Mouse (Mus musculus) kidney, postnatal 0 days (tissue): Measurements from ENCODE around the gene Smoc1. TPM values are rescaled to one million over a fixed set of nuclear protein-coding genes. Genes with fewer than 3 reads are reported as not detected.
A peak's percentile ranks its signal among the peaks of the same experiment; 100 is the strongest.

Source experiments
- ATAC-seq: fragments of 200-750 bp; cut with Nextera tagmentation; replicated peaks from 2 replicates; pipeline ENCODE4 v1.8.0; 2017; ENCODE audit warnings: low read depth, moderate number of reproducible peaks, moderate TSS enrichment, moderate library complexity; ENCODE audit not compliant: low FRiP score
- DNase-seq: peaks from one replicate; pipeline ENCODE4 v3.0.0-alpha.2; 2016; ENCODE audit warnings: low spot score
- H3K27ac ChIP-seq: fragments of 300-500 bp; sonication (generic); 2 replicates; pipeline ENCODE4 v1.5.1; 2014; ENCODE audit warnings: mild to moderate bottlenecking
- H3K27me3 ChIP-seq: fragments of 300-500 bp; sonication (generic); 2 replicates; pipeline ENCODE4 v1.6.1; 2014; ENCODE audit warnings: low read length, mixed read lengths; ENCODE audit not compliant: insufficient read depth
- H3K36me3 ChIP-seq: fragments of 300-500 bp; sonication (generic); 2 replicates; pipeline ENCODE4 v1.6.1; 2014; ENCODE audit warnings: low read length, mixed read lengths; ENCODE audit not compliant: insufficient read depth
- H3K4me1 ChIP-seq: fragments of 300-500 bp; sonication (generic); replicated peaks from 2 replicates; pipeline ENCODE4 v1.6.1; 2014; ENCODE audit warnings: antibody characterized with exemption, low read length, mixed read lengths; ENCODE audit not compliant: insufficient read depth
- H3K4me2 ChIP-seq: fragments of 300-500 bp; sonication (generic); 2 replicates; pipeline ENCODE4 v1.6.1; 2014; ENCODE audit warnings: mild to moderate bottlenecking, low read length, moderate library complexity, mixed read lengths
- H3K4me3 ChIP-seq: fragments of 300-500 bp; sonication (generic); replicated peaks from 2 replicates; pipeline ENCODE4 v1.5.1; 2014; ENCODE audit warnings: low read depth, low read length
- H3K9ac ChIP-seq: fragments of 300-500 bp; sonication (generic); 2 replicates; pipeline ENCODE4 v1.6.1; 2014; ENCODE audit warnings: low read depth, low read length
- H3K9me3 ChIP-seq: fragments of 300-500 bp; sonication (generic); replicated peaks from 2 replicates; pipeline ENCODE4 v1.6.1; 2016; ENCODE audit warnings: low read length, inconsistent platforms, mixed read lengths
- CTCF ChIP-seq: IDR thresholded peaks from 2 replicates; pipeline ENCODE4 v1.5.1; 2016; ENCODE audit warnings: antibody characterized with exemption, low read depth, mild to moderate bottlenecking, moderate library complexity
- WGBS: fragments of 180-500 bp; shearing (Covaris S2); extraction: QIAGEN DNeasy Blood & Tissue Kit; methylation state at CpG from one replicate; pipeline ENCODE4 v1.1.7; 2014; 5-methylcytosine and 5-hydroxymethylcytosine counted together
- polyA plus RNA-seq: library from polyadenylated mRNA; unstranded; fragments of >200 nt; fragmentation: Nextera tagmentation; extraction: Ambion mirVana; gene quantifications from 2 replicates; pipeline ENCODE4 v1.2.1, GENCODE M21; 2015

Gene Smoc1
- polyA plus RNA-seq, 1 experiment from 2014 or later = 0.72 TPM

GRCm38 (mm10) chr12:80992540-80993122 lies 34.0 kb upstream of the Smoc1 start:
- TF ChIP-seq CTCF = peak; percentile 20; the same call in 1 of the 2 replicates
- Histone ChIP-seq H3K27ac (no peak overlapping the region), H3K36me3 (no peaks in the 10 kb centered on the region), H3K9me3 (no peaks in the 10 kb centered on the region), H3K4me2 (no peak overlapping the region), H3K4me1 (no peaks in the 10 kb centered on the region), H3K4me3 (no peak overlapping the region), H3K9ac (no peak overlapping the region), H3K27me3 (no peaks in the 10 kb centered on the region)
- 82% methylated on average over 8 of the region's 8 CpGs for WGBS
- no peak for DNase-seq
- no peak for ATAC-seq

DNA sequence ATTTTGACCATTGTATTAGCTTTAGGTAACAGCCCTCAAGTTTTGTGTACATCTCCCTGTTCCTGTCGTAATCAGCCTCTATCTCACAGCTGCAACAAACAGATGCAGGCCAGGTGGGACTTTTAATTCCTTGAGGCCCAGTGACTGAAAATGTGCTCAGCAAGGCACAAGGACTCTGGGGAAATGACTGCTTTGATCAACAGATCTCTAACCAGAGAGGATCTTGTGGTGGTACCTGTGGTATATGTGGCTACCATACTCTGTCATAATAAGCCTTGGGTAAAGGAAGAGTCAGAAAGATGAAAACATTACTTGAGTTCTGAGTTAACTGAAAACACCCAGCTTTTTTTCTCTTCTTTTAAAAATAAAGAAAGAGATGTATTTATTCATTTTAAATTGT lies 32.8 kb upstream of the Smoc1 start:
- no peak for DNase-seq

GRCm38 (mm10) chr12:80995326-80995725 lies 31.3 kb upstream of the Smoc1 start:
- no peaks in the 10 kb centered on the region for H3K9me3 ChIP-seq
- H3K27ac ChIP-seq = no peak overlapping the region
- no peak overlapping the region for H3K4me3 ChIP-seq
- 87% methylated on average over 4 of the region's 4 CpGs for WGBS
- H3K27me3 ChIP-seq = peaks cover 6% of the 10 kb centered on the region
- no peak for DNase-seq
- no peak for TF ChIP-seq CTCF
- no peak for ATAC-seq
- no peak overlapping the region for H3K4me2 ChIP-seq
- no peaks in the 10 kb centered on the region for H3K36me3 ChIP-seq
- no peak overlapping the region for H3K9ac ChIP-seq
- H3K4me1 ChIP-seq = no peaks in the 10 kb centered on the region

More for the DNA sequence above, 32.8 kb upstream of the Smoc1 start:
- Histone ChIP-seq H3K27ac (no peak overlapping the region), H3K9me3 (no peaks in the 10 kb centered on the region), H3K4me1 (no peaks in the 10 kb centered on the region), H3K4me3 (no peak overlapping the region), H3K27me3 (peaks cover 4% of the 10 kb centered on the region), H3K36me3 (no peaks in the 10 kb centered on the region), H3K9ac (no peak overlapping the region), H3K4me2 (no peak overlapping the region)
- 78% methylated on average over 1 of the region's 1 CpGs for WGBS
- TF ChIP-seq CTCF = no peak
- ATAC-seq = no peak

DNA sequence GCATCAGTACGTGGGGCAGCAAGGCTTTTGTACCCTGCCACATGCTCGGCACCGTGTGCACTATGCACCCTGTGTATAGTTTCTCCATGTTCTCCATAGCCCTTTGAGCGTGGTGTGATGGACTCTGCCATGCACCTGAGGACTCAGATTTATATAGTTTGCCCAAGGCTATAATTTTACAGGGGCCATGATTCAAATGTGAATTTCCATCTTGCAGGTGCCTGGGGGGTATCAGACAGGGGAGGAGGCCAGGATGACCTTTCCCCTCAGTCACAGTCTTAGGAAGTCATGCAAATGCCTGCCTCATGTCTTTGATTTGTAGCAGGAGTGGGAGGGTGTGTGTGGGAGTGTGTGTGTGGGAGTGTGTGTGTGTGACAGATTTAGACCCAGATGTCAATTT lies 29.0 kb upstream of the Smoc1 start:
- DNase-seq (no peak), ATAC-seq (no peak)
- no peak for TF ChIP-seq CTCF
- no peak overlapping the region for H3K4me3 ChIP-seq
- H3K36me3 ChIP-seq = no peaks in the 10 kb centered on the region
- WGBS = 41% methylated on average over 4 of the region's 4 CpGs
- peaks cover 6% of the 10 kb centered on the region for H3K27me3 ChIP-seq
- H3K4me1 ChIP-seq = no peaks in the 10 kb centered on the region
- H3K9me3 ChIP-seq = no peaks in the 10 kb centered on the region
- no peak overlapping the region for H3K27ac ChIP-seq
- H3K9ac ChIP-seq = no peak overlapping the region
- no peak overlapping the region for H3K4me2 ChIP-seq

GRCm38 (mm10) chr12:80998528-80999221 lies 27.9 kb upstream of the Smoc1 start:
- no peaks in the 10 kb centered on the region for H3K4me1 ChIP-seq
- no peaks in the 10 kb centered on the region for H3K9me3 ChIP-seq
- no peak for TF ChIP-seq CTCF
- no peak overlapping the region for H3K27ac ChIP-seq
- H3K27me3 ChIP-seq = peaks cover 6% of the 10 kb centered on the region
- WGBS = 4% methylated on average over 33 of the region's 33 CpGs
- no peak overlapping the region for H3K9ac ChIP-seq
- no peaks in the 10 kb centered on the region for H3K36me3 ChIP-seq
- H3K4me2 ChIP-seq = peak overlapping the region; percentile 36
- ATAC-seq = no peak
- H3K4me3 ChIP-seq = 0 out of 2 replicates have a peak overlapping the region, but pooled peaks have one; percentile 2
- DNase-seq = no peak

DNA sequence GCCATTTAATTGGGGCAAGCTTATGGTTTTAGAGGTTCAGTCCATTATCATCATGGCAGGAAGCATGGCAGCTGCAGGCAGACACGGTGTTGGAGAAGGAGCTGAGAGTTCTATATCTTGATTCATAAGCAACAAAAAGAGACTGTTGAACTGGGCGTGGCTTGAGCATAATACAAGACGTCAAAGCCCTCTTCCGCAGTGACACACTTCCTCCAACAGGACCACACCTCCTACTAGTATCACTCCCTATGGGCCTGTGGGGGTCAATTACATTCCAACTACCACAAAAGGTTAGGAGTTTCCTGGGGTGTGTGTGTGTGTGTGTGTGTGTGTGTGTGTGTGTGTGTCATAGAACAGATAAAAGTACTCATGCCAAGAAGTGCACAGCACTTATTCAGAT lies 25.7 kb upstream of the Smoc1 start:
- TF ChIP-seq CTCF = no peak
- no peak overlapping the region for H3K4me2 ChIP-seq
- DNase-seq (no peak), ATAC-seq (no peak)
- no peak overlapping the region for H3K27ac ChIP-seq
- H3K9me3 ChIP-seq = no peaks in the 10 kb centered on the region
- no peaks in the 10 kb centered on the region for H3K36me3 ChIP-seq
- H3K27me3 ChIP-seq = peaks cover 6% of the 10 kb centered on the region
- H3K4me3 ChIP-seq = no peak overlapping the region
- H3K4me1 ChIP-seq = no peaks in the 10 kb centered on the region
- H3K9ac ChIP-seq = no peak overlapping the region
- WGBS = 83% methylated on average over 4 of the region's 4 CpGs
